Mouse (Mus musculus) heart, embryonic 16.5 days (tissue): ENCODE measurements around the gene Mtmr2. TPM values are rescaled to one million over a fixed set of nuclear protein-coding genes. Genes with fewer than 3 reads are reported as not detected.
A peak's percentile ranks its signal among the peaks of the same experiment; 100 is the strongest.
"Not testable (repeated sequence)": the region's sequence is repeated elsewhere in the genome, so short reads cannot be mapped to it uniquely, and the experiment has no call there.

Experiments
- ATAC-seq: fragments of 200-750 bp; cut with Nextera tagmentation; replicated peaks from 2 replicates; pipeline ENCODE4 v1.8.0; 2017; ENCODE audit warnings: moderate number of reproducible peaks; ENCODE audit not compliant: insufficient read depth, low FRiP score; ENCODE audit errors: extremely low read depth
- H3K27ac ChIP-seq: fragments of 300-500 bp; sonication (generic); 2 replicates; pipeline ENCODE4 v1.5.1; 2014; ENCODE audit warnings: mild to moderate bottlenecking, low read length, control low read depth, moderate library complexity
- H3K27me3 ChIP-seq: fragments of 300-500 bp; sonication (generic); 2 replicates; pipeline ENCODE4 v1.6.1; 2014; ENCODE audit warnings: low read length, mixed read lengths; ENCODE audit not compliant: control insufficient read depth, insufficient read depth
- H3K36me3 ChIP-seq: fragments of 300-500 bp; sonication (generic); 2 replicates; pipeline ENCODE4 v1.6.1; 2014; ENCODE audit not compliant: control insufficient read depth, insufficient read depth
- H3K4me1 ChIP-seq: fragments of 300-500 bp; sonication (generic); 2 replicates; pipeline ENCODE4 v1.6.1; 2014; ENCODE audit warnings: low read length, mixed read lengths; ENCODE audit not compliant: control insufficient read depth, insufficient read depth
- H3K4me2 ChIP-seq: fragments of 300-500 bp; sonication (generic); 2 replicates; pipeline ENCODE4 v1.6.1; 2014; ENCODE audit warnings: low read depth, mild to moderate bottlenecking, control low read depth, low read length
- H3K4me3 ChIP-seq: fragments of 300-500 bp; sonication (generic); 2 replicates; pipeline ENCODE4 v1.5.1; 2014; ENCODE audit warnings: mild to moderate bottlenecking, control low read depth, low read length
- H3K9ac ChIP-seq: fragments of 300-500 bp; sonication (generic); 2 replicates; pipeline ENCODE4 v1.6.1; 2014; ENCODE audit warnings: low read length, control low read depth
- H3K9me3 ChIP-seq: fragments of 300-500 bp; sonication (generic); replicated peaks from 2 replicates; pipeline ENCODE4 v1.6.1; 2016; ENCODE audit warnings: low read length; ENCODE audit not compliant: control insufficient read depth
- WGBS: fragments of 180-500 bp; shearing (Covaris S2); extraction: QIAGEN DNeasy Blood & Tissue Kit; methylation state at CpG from one replicate; pipeline ENCODE4 v1.1.7; 2014; 5-methylcytosine and 5-hydroxymethylcytosine counted together
- polyA plus RNA-seq: library from polyadenylated mRNA; unstranded; fragments of >200 nt; fragmentation: Nextera tagmentation; extraction: Ambion mirVana; gene quantifications from 2 replicates; pipeline ENCODE4 v1.2.1, GENCODE M21; 2015

Gene Mtmr2
- polyA plus RNA-seq, result 45.5 and 46.0 TPM in 2 replicates

DNA sequence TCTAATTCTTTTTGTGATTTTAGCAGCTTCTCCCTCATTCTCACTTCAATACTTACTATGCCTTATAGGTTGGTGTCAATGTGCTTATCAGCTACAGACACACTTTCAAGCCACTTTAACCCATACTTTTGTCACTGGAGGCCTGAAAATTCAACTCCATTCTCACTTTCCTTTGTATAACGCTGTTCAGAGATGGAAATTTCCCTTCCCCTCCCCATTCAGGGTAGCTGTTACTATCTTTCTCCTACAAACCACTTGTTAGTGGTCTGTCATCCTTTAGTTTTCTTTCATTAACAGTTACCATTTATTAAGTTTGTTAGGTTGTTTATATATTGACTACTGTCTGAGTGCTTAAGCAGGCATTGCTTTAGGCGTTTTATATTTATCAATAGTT, at the start of gene Mtmr2:
TSS of gene Mtmr2 (plus strand) at position 7 of the 394 bp plus-strand sequence.
- Histone ChIP-seq H3K27me3 (no peaks in the 10 kb centered on the region), H3K4me3 (peak within 1 kb of the TSS; percentile 95), H3K4me1 (peaks cover 12% of the 10 kb centered on the region), H3K4me2 (peak within 1 kb of the TSS; percentile 82), H3K9ac (peak within 1 kb of the TSS; percentile 99), H3K9me3 (no peaks in the 10 kb centered on the region), H3K36me3 (no peaks in the 10 kb centered on the region), H3K27ac (peak within 1 kb of the TSS; percentile 95)
- WGBS, result 42% methylated on average over 2 of the region's 2 CpGs
- no peak for ATAC-seq

DNA sequence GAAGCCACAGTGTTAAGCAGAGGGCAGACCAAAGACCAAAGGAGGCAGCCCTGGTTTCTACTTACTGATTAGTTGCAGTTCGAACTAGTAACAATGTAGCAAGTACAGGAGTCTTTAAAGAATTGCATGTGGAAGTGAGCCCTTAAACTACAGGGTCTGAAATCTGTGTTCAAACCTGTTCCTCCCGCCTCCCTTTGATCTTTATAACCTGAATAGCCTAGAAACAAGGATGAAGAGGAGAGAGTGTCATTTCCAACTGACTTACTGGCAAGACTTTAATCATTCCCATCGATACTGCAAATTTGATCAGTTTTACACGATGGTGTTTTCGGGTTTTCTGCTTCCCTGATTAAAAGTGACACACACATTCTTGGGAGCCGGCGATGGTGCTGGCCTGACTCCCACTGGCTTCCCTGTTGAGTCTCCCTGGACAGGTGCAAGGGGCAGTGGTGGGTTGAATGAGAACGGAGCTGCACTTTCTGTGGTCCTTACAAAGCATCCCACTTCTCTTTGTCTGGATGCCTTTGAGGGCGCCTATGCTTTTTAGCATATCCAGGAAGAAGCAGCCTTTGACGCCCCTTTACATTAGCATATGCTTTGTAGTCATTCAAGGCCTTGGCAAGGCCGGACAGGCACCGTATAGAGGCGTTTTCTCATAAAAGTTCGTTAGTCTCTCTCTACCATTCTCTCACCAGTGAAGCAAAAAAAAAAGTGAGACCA, 49.0 kb upstream of the Mtmr2 start:
- no peak overlapping the region for H3K4me2 ChIP-seq
- no peak overlapping the region for H3K27ac ChIP-seq
- no peaks in the 10 kb centered on the region for H3K27me3 ChIP-seq
- no peaks in the 10 kb centered on the region for H3K36me3 ChIP-seq
- ATAC-seq, result no peak
- 79% methylated on average over 14 of the region's 14 CpGs for WGBS
- no peaks in the 10 kb centered on the region for H3K9me3 ChIP-seq
- H3K9ac ChIP-seq, result no peak overlapping the region
- peaks cover 21% of the 10 kb centered on the region for H3K4me1 ChIP-seq
- H3K4me3 ChIP-seq, result no peak overlapping the region

DNA sequence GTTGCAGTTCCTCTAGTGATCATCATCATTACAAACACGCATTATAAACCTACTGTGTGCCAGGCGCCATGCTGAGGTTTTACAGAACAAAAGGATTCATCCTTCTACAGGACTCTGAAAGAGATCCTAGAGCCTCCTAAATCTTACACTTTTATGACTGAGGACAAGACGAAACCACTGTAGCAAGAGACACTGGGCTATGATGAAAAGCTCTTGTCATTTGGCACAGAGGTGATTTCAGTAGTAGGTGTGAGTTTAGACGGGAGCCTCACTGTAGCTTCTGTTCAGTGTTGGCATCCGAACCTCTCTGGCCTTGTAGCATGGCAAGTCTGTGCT, 48.5 kb upstream of the Mtmr2 start:
- WGBS, result 82% methylated on average over 5 of the region's 5 CpGs
- Histone ChIP-seq H3K4me3 (no peak overlapping the region), H3K4me2 (no peak overlapping the region), H3K4me1 (peaks cover 16% of the 10 kb centered on the region), H3K9ac (no peak overlapping the region), H3K36me3 (no peaks in the 10 kb centered on the region), H3K27ac (no peak overlapping the region), H3K9me3 (no peaks in the 10 kb centered on the region), H3K27me3 (no peaks in the 10 kb centered on the region)
- no peak for ATAC-seq

DNA sequence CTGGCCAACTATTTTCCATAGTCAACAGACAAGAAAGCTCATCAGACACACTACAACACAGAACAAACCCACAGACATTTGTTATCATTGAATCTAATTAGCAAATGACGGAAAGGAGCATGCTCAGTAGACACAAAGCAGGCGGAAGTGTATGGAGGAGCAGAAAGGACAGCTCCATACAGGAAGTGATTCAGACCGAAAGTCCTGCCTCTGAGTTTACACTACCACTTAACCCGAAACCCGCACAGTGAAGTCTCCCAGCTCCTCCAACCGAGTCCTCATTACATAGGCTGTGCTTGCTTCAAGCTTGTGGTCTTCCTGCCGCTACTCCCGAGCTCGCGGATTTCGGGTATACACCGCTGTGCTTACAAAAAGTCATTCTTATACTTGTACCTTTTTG, 46.4 kb upstream of the Mtmr2 start:
- 89% methylated on average over 12 of the region's 12 CpGs for WGBS
- no peak for ATAC-seq

DNA sequence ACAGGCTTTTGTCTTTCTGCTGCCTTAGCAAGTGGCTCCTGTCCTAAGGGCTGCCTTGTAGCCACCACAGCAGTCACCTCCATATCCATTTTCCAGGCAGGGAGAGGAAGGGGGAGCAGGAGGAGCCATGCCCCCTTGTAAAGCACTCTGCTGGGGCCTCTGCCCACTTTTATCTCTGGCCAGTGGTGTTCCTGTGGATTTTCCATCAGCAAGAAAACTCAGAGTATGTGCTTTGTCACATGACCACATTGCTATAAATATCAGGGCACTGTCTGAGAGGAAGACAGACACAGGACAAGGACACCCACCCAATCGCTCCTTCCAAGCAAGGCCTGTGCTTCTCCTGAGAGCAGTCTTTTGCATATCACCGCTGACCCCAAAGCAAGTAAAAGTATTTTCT, 45.1 kb upstream of the Mtmr2 start:
- Histone ChIP-seq H3K4me2 (peak overlapping the region; percentile 23; the same call in 1 of the 2 replicates), H3K36me3 (peaks cover 8% of the 10 kb centered on the region; the same call in 1 of the 2 replicates), H3K9me3 (no peaks in the 10 kb centered on the region), H3K4me3 (no peak overlapping the region), H3K27me3 (no peaks in the 10 kb centered on the region), H3K27ac (peak overlapping the region; percentile 71), H3K4me1 (peaks cover 9% of the 10 kb centered on the region), H3K9ac (peak overlapping the region; percentile 41; the same call in 1 of the 2 replicates)
- 37% methylated on average over 2 of the region's 2 CpGs for WGBS
- peak; percentile 89 for ATAC-seq

More for the DNA sequence above, 46.4 kb upstream of the Mtmr2 start:
- Histone ChIP-seq H3K4me1 (peaks cover 9% of the 10 kb centered on the region), H3K9me3 (no peaks in the 10 kb centered on the region), H3K36me3 (peaks cover 8% of the 10 kb centered on the region; the same call in 1 of the 2 replicates), H3K27ac (no peak overlapping the region), H3K9ac (no peak overlapping the region), H3K4me3 (no peak overlapping the region), H3K4me2 (no peak overlapping the region), H3K27me3 (no peaks in the 10 kb centered on the region)

DNA sequence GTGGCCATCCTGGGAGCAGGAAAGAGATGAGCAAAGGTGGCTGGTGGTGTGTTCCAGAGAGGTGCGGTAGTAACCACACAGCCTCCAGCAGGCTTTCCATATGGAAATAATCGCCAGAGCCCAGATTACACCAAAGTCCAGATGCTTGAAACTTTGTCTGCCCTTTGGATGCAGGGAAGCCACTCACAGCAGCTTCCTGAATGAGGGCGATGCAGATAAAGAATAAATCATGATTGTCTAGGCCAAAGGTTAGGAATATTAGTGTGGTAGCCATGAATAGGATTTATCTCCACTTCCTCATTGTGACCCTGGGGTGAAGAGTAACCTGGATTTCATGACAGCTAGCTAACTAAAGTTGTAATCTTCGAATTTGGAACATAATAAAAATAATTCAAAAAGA, 43.3 kb upstream of the Mtmr2 start:
- no peak overlapping the region for H3K9ac ChIP-seq
- no peaks in the 10 kb centered on the region for H3K27me3 ChIP-seq
- no peaks in the 10 kb centered on the region for H3K9me3 ChIP-seq
- 75% methylated on average over 4 of the region's 4 CpGs for WGBS
- no peak overlapping the region for H3K4me3 ChIP-seq
- no peak for ATAC-seq
- H3K36me3 ChIP-seq, result peaks cover 8% of the 10 kb centered on the region; the same call in 1 of the 2 replicates
- H3K4me1 ChIP-seq, result peaks cover 9% of the 10 kb centered on the region
- H3K4me2 ChIP-seq, result no peak overlapping the region
- no peak overlapping the region for H3K27ac ChIP-seq

DNA sequence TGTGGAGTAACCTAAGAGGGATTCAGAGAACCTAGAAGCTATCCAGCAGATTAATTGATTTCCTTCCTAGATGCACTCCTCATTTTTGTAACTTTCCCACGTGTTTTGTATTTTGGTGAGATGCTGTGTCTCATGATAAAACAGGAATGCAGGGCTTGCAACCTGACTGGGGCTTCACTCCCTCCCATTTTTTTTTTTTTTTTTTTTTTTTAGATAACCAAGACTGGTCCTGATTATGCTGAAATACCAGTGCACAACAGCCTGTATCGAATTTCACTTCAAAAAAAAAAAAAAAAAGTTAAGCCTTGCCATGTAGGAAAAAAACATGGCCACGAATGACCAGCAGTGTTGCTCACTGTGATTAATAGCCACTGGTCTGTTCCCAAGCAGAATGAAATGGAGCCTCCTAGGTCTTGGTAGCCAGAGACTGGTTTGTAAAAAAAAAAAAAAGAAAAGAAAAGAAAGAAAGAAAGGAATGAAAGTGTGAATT, 41.1 kb upstream of the Mtmr2 start:
- no peak for ATAC-seq
- Histone ChIP-seq H3K9me3 (no peaks in the 10 kb centered on the region), H3K4me2 (no peak overlapping the region), H3K36me3 (peaks cover 8% of the 10 kb centered on the region; the same call in 1 of the 2 replicates), H3K27me3 (no peaks in the 10 kb centered on the region), H3K4me3 (no peak overlapping the region), H3K4me1 (peaks cover 9% of the 10 kb centered on the region), H3K27ac (no peak overlapping the region), H3K9ac (no peak overlapping the region)
- WGBS, result 30% methylated on average over 3 of the region's 3 CpGs

DNA sequence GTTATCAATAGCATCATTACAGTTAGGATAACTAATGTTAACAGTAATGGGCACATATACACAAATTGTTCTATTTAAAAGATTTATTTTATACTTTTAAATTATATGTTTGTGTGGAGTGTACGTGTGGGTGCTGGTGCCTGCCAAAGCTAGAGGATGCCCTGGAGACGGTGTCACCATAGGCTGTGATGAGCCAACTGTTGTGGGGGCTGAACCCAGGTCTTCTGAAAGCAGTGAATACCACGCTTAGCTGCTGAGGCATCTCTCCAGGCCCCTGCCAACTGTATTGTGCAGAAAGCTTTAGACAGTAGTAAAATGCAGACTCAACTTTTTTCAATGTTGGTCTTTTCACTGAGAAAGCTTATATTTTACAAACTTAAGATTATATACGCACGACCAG, 38.8 kb upstream of the Mtmr2 start:
- Histone ChIP-seq H3K4me3 (no peak overlapping the region), H3K4me2 (no peak overlapping the region), H3K4me1 (no peaks in the 10 kb centered on the region), H3K9me3 (no peaks in the 10 kb centered on the region), H3K27ac (no peak overlapping the region), H3K9ac (no peak overlapping the region), H3K27me3 (no peaks in the 10 kb centered on the region), H3K36me3 (peaks cover 8% of the 10 kb centered on the region; the same call in 1 of the 2 replicates)
- no peak for ATAC-seq
- WGBS, result 83% methylated on average over 5 of the region's 5 CpGs

DNA sequence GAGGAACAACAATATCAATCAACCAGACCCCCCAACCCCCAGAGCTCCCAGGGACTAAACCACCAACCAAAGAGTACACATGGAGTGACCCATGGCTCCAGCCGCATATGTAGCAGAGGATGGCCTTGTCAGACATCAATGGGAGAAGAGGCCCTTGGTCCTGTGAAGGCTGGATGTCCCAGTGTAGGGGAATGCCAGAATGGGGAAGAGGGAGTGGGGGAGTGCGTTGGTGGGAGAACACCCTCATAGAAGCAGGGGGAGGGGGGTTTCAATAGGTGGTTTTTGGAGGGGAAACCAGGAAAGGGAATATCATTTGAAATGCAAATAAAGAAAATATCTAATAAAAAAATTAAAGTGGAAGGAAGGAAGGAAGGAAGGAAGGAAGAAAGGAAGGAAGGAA, 32.3 kb upstream of the Mtmr2 start:
- not testable (repeated sequence) for H3K27ac ChIP-seq, H3K36me3 ChIP-seq, H3K4me3 ChIP-seq, H3K27me3 ChIP-seq, H3K4me1 ChIP-seq, H3K9ac ChIP-seq, H3K9me3 ChIP-seq
- peak overlapping the region; percentile 54 for H3K4me2 ChIP-seq
- 46% methylated on average over 2 of the region's 2 CpGs for WGBS
- 0 out of 2 replicates have a peak, but pooled peaks have one; percentile 10 for ATAC-seq
